Mouse (Mus musculus) neural tube, embryonic 14.5 days (tissue): ENCODE measurements at regions not wholly inside any gene's neighbourhood (a gene's known extent, or its start where the extent isn't known, plus 50 kb on each side); places are given as distances from the start of the nearest gene placed in this dataset.
"Not testable (repeated sequence)": the region's sequence is repeated elsewhere in the genome, so short reads cannot be mapped to it uniquely, and the experiment has no call there.

Experiments used
- ATAC-seq: fragments of 200-750 bp; cut with Nextera tagmentation; 2 replicates; pipeline ENCODE4 v1.8.0; 2017; ENCODE audit warnings: low read depth, mild to moderate bottlenecking, moderate TSS enrichment, moderate library complexity
- H3K27ac ChIP-seq: fragments of 300-500 bp; sonication (generic); 2 replicates; pipeline ENCODE4 v1.5.1; 2014; ENCODE audit warnings: low read depth, mild to moderate bottlenecking, control low read depth, low read length, moderate library complexity, mixed read lengths
- H3K27me3 ChIP-seq: fragments of 300-500 bp; sonication (generic); 2 replicates; pipeline ENCODE4 v1.6.1; 2014; ENCODE audit warnings: low read length; ENCODE audit not compliant: control insufficient read depth, insufficient read depth
- H3K36me3 ChIP-seq: fragments of 300-500 bp; sonication (generic); 2 replicates; pipeline ENCODE4 v1.6.1; 2014; ENCODE audit warnings: low read length, mixed read lengths; ENCODE audit not compliant: control insufficient read depth, insufficient read depth
- H3K4me1 ChIP-seq: fragments of 300-500 bp; sonication (generic); 2 replicates; pipeline ENCODE4 v1.6.1; 2014; ENCODE audit warnings: low read length; ENCODE audit not compliant: control insufficient read depth, insufficient read depth
- H3K4me2 ChIP-seq: fragments of 300-500 bp; sonication (generic); 2 replicates; pipeline ENCODE4 v1.6.1; 2014; ENCODE audit warnings: mild to moderate bottlenecking, low read depth, low read length, control low read depth
- H3K4me3 ChIP-seq: fragments of 300-500 bp; sonication (generic); 2 replicates; pipeline ENCODE4 v1.5.1; 2014; ENCODE audit warnings: low read depth, low read length, control low read depth, mixed read lengths
- H3K9ac ChIP-seq: fragments of 300-500 bp; sonication (generic); replicated peaks from 2 replicates; pipeline ENCODE4 v1.6.1; 2014; ENCODE audit warnings: low read depth, mild to moderate bottlenecking, control low read depth, low read length, mixed read lengths
- H3K9me3 ChIP-seq: fragments of 300-500 bp; sonication (generic); 2 replicates; pipeline ENCODE4 v1.6.1; 2016; ENCODE audit warnings: low read length; ENCODE audit not compliant: control insufficient read depth
- WGBS: fragments of 180-500 bp; shearing (Covaris S2); extraction: QIAGEN DNeasy Blood & Tissue Kit; methylation state at CpG from one replicate; pipeline ENCODE4 v1.1.7; 2014; 5-methylcytosine and 5-hydroxymethylcytosine counted together

GRCm38 (mm10) chr6:117755682-117756081, 85.3 kb upstream of the Zfp637 start:
- H3K4me1 ChIP-seq, H3K4me2 ChIP-seq, H3K4me3 ChIP-seq, H3K9ac ChIP-seq, H3K36me3 ChIP-seq, ATAC-seq, H3K9me3 ChIP-seq, H3K27ac ChIP-seq, H3K27me3 ChIP-seq: not testable (repeated sequence)
- WGBS: 92% methylated on average over 2 of the region's 2 CpGs

GRCm38 (mm10) chr6:117756176-117756575, 84.8 kb upstream of the Zfp637 start:
- Histone ChIP-seq H3K9ac (no peak overlapping the region), H3K4me3 (no peak overlapping the region), H3K4me2 (no peak overlapping the region), H3K27ac (no peak overlapping the region), H3K36me3 (no peaks in the 10 kb centered on the region), H3K9me3 (no peaks in the 10 kb centered on the region), H3K27me3 (no peaks in the 10 kb centered on the region), H3K4me1 (no peaks in the 10 kb centered on the region)
- ATAC-seq: no peak
- 77% methylated on average over 9 of the region's 9 CpGs for WGBS

- not testable (repeated sequence) for H3K27ac ChIP-seq, H3K4me3 ChIP-seq, ATAC-seq, H3K27me3 ChIP-seq, H3K4me2 ChIP-seq, H3K9me3 ChIP-seq, H3K36me3 ChIP-seq, H3K4me1 ChIP-seq, H3K9ac ChIP-seq
- 17% methylated on average over 6 of the region's 6 CpGs for WGBS
These were observed 82.5 kb upstream of the Zfp637 start for GRCm38 (mm10) chr6:117758516-117758915.

- H3K27me3 ChIP-seq: no peaks in the 10 kb centered on the region
- H3K27ac ChIP-seq: no peak overlapping the region
- H3K4me3 ChIP-seq: no peak overlapping the region
- ATAC-seq: no peak
- no peak overlapping the region for H3K4me2 ChIP-seq
- H3K9me3 ChIP-seq: no peaks in the 10 kb centered on the region
- no peaks in the 10 kb centered on the region for H3K4me1 ChIP-seq
- 85% methylated on average over 7 of the region's 7 CpGs for WGBS
- no peak overlapping the region for H3K9ac ChIP-seq
- H3K36me3 ChIP-seq: no peaks in the 10 kb centered on the region
These were observed 69.5 kb upstream of the Zfp637 start for GRCm38 (mm10) chr6:117771506-117771905.

GRCm38 (mm10) chr6:117772396-117772795, 68.6 kb upstream of the Zfp637 start:
- Histone ChIP-seq H3K27ac (no peak overlapping the region), H3K27me3 (no peaks in the 10 kb centered on the region), H3K9ac (no peak overlapping the region), H3K4me3 (no peak overlapping the region), H3K9me3 (no peaks in the 10 kb centered on the region), H3K4me1 (no peaks in the 10 kb centered on the region), H3K4me2 (no peak overlapping the region), H3K36me3 (no peaks in the 10 kb centered on the region)
- no peak for ATAC-seq

DNA sequence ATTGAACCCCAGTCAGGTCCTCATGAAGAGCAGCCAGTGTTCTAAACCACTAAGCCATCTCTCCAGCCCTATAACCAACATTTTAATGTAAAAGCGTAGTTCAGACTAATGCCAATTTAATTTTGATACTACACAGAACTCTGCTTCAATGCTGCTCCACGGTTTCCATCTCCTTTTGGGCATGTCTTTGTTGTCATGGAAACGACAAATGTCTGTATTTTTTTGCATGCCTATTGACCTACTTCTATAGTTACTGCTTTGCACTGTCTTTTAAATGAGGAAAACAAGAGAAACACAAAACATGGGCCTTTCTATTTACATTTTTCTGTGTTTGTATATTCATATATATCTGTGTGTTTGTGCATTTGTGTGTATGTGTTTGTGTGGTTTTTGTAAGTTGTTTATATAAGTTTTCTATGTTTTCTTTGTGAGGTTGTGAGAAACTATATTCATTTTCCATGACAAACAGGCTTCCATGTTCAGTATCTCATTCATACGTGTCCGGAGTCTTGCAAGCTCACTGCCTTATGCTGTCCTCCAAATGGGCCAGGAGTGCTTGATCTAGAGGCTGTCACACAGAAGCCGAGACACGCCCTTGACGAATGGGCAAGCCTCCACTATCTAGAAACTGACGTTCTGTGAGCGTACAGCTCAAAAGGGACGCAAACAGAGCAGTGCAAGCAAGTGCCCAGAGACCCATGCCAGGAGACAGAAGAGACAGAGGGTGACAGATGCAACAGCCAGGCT, 65.5 kb upstream of the Zfp637 start:
- ATAC-seq: no peak
- no peak overlapping the region for H3K27ac ChIP-seq
- WGBS: 77% methylated on average over 11 of the region's 11 CpGs
- no peak overlapping the region for H3K9ac ChIP-seq
- no peaks in the 10 kb centered on the region for H3K27me3 ChIP-seq
- H3K4me2 ChIP-seq: no peak overlapping the region
- no peak overlapping the region for H3K4me3 ChIP-seq
- H3K9me3 ChIP-seq: no peaks in the 10 kb centered on the region
- no peaks in the 10 kb centered on the region for H3K36me3 ChIP-seq
- H3K4me1 ChIP-seq: no peaks in the 10 kb centered on the region

- 81% methylated on average over 2 of the region's 2 CpGs for WGBS
- H3K27me3 ChIP-seq: no peaks in the 10 kb centered on the region
- no peaks in the 10 kb centered on the region for H3K4me1 ChIP-seq
- H3K9ac ChIP-seq: no peak overlapping the region
- H3K4me3 ChIP-seq: no peak overlapping the region
- no peak overlapping the region for H3K27ac ChIP-seq
- no peak for ATAC-seq
- H3K4me2 ChIP-seq: no peak overlapping the region
- H3K36me3 ChIP-seq: no peaks in the 10 kb centered on the region
- H3K9me3 ChIP-seq: no peaks in the 10 kb centered on the region
These were observed 63.0 kb upstream of the Zfp637 start for GRCm38 (mm10) chr6:117778027-117778426.

- 78% methylated on average over 8 of the region's 8 CpGs for WGBS
- no peak overlapping the region for H3K27ac ChIP-seq
These were observed 62.5 kb upstream of the Zfp637 start for GRCm38 (mm10) chr6:117778481-117778880.

DNA sequence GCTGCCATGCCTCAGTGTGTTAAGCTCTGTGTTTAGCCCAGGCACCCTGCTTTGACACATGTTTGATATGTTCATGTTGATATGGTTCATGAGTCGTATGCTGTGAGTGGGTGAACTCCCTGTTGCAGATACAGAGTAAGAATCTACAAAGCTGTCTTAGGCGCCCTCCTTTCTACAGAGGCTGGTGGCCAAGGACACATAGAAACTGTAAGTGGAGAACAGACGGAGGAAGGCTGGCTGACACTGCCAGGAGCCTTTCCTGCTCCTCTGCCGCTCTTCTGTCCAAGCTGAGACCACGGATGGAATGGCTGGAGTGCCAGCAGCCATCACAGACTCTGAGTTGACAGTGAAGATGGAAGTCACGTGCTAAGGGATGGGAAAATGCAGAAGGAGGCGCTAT, 62.0 kb upstream of the Zfp637 start:
- ATAC-seq: no peak
- no peak overlapping the region for H3K4me3 ChIP-seq
- H3K4me2 ChIP-seq: no peak overlapping the region
- no peaks in the 10 kb centered on the region for H3K36me3 ChIP-seq
- no peaks in the 10 kb centered on the region for H3K9me3 ChIP-seq
- no peaks in the 10 kb centered on the region for H3K27me3 ChIP-seq
- H3K27ac ChIP-seq: no peak overlapping the region
- no peaks in the 10 kb centered on the region for H3K4me1 ChIP-seq
- WGBS: 88% methylated on average over 7 of the region's 7 CpGs
- no peak overlapping the region for H3K9ac ChIP-seq

More at GRCm38 (mm10) chr6:117778481-117778880, 62.5 kb upstream of the Zfp637 start:
- no peak overlapping the region for H3K9ac ChIP-seq
- H3K36me3 ChIP-seq: no peaks in the 10 kb centered on the region
- H3K4me1 ChIP-seq: no peaks in the 10 kb centered on the region
- no peaks in the 10 kb centered on the region for H3K9me3 ChIP-seq
- H3K27me3 ChIP-seq: no peaks in the 10 kb centered on the region
- ATAC-seq: no peak
- no peak overlapping the region for H3K4me3 ChIP-seq
- no peak overlapping the region for H3K4me2 ChIP-seq
